Mouse (Mus musculus) forebrain, embryonic 10.5 days (tissue): ENCODE results near the gene Dhx37. TPM values are rescaled to one million over a fixed set of nuclear protein-coding genes. Genes with fewer than 3 reads are reported as not detected.

ENCODE experiments used
- DNase-seq: peaks from one replicate; pipeline ENCODE4 v3.0.0-alpha.2; 2017; ENCODE audit warnings: low spot score; ENCODE audit errors: extremely low spot score
- H3K27ac ChIP-seq: fragments of 300-500 bp; sonication (generic); 2 replicates; pipeline ENCODE4 v1.5.1; 2016; ENCODE audit warnings: mild to moderate bottlenecking
- H3K27me3 ChIP-seq: fragments of 300-500 bp; sonication (generic); 2 replicates; pipeline ENCODE4 v1.6.1; 2016; ENCODE audit warnings: mild to moderate bottlenecking; ENCODE audit not compliant: poor library complexity, severe bottlenecking
- H3K36me3 ChIP-seq: fragments of 300-500 bp; sonication (generic); replicated peaks from 2 replicates; pipeline ENCODE4 v1.6.1; 2016; ENCODE audit warnings: mild to moderate bottlenecking, moderate library complexity
- H3K4me1 ChIP-seq: fragments of 300-500 bp; sonication (generic); 2 replicates; pipeline ENCODE4 v1.6.1; 2016
- H3K4me3 ChIP-seq: fragments of 300-500 bp; sonication (generic); 2 replicates; pipeline ENCODE4 v1.5.1; 2016; ENCODE audit warnings: mild to moderate bottlenecking, moderate library complexity
- H3K9me3 ChIP-seq: fragments of 300-500 bp; sonication (generic); 2 replicates; pipeline ENCODE4 v1.6.1; 2016; ENCODE audit warnings: mild to moderate bottlenecking, moderate library complexity
- WGBS: fragments of 180-500 bp; shearing (Covaris S2); methylation state at CpG from one replicate; pipeline ENCODE4 v1.1.7; 2016; 5-methylcytosine and 5-hydroxymethylcytosine counted together
- microRNA-seq: library from miRNA; unstranded; fragments of <30 nt; microRNA quantifications from one replicate; pipeline ENCODE4, GENCODE M21; 2017
- polyA plus RNA-seq: library from polyadenylated mRNA; unstranded; fragments of >200 nt; fragmentation: Nextera tagmentation; extraction: Ambion mirVana; gene quantifications from 2 replicates; pipeline ENCODE4 v1.2.1, GENCODE M21; 2016

Dhx37 gene
- polyA plus RNA-seq, 1 experiment from 2014 or later = 21.4 TPM

- H3K4me1 ChIP-seq = peaks cover 11% of the 10 kb centered on the region
- no peak overlapping the region for H3K4me3 ChIP-seq
- H3K36me3 ChIP-seq = no peaks in the 10 kb centered on the region
- no peaks in the 10 kb centered on the region; the same call in 1 of the 2 replicates for H3K9me3 ChIP-seq
- 77% methylated on average over 7 of the region's 7 CpGs for WGBS
- H3K27me3 ChIP-seq = no peaks in the 10 kb centered on the region
- DNase-seq = no peak
- H3K27ac ChIP-seq = no peak overlapping the region
Measured at GRCm38 (mm10) chr5:125377214-125377613, 56.7 kb downstream of the Dhx37 start.

- no peak for DNase-seq
- Histone ChIP-seq H3K27me3 (no peaks in the 10 kb centered on the region), H3K9me3 (no peaks in the 10 kb centered on the region; the same call in 1 of the 2 replicates), H3K27ac (no peak overlapping the region), H3K4me3 (no peak overlapping the region), H3K4me1 (peaks cover 11% of the 10 kb centered on the region), H3K36me3 (no peaks in the 10 kb centered on the region)
- WGBS = 94% methylated on average over 2 of the region's 2 CpGs
Measured at GRCm38 (mm10) chr5:125375871-125376270, 58.0 kb downstream of the Dhx37 start.

GRCm38 (mm10) chr5:125372027-125372426, 61.9 kb downstream of the Dhx37 start:
- H3K4me3 ChIP-seq = no peak overlapping the region
- H3K27ac ChIP-seq = no peak overlapping the region
- WGBS = 87% methylated on average over 4 of the region's 4 CpGs
- no peaks in the 10 kb centered on the region for H3K36me3 ChIP-seq
- no peaks in the 10 kb centered on the region for H3K27me3 ChIP-seq
- H3K4me1 ChIP-seq = no peaks in the 10 kb centered on the region
- no peaks in the 10 kb centered on the region; the same call in 1 of the 2 replicates for H3K9me3 ChIP-seq
- no peak for DNase-seq

- H3K4me3 ChIP-seq = no peak overlapping the region
- no peaks in the 10 kb centered on the region for H3K36me3 ChIP-seq
- H3K27me3 ChIP-seq = no peaks in the 10 kb centered on the region
- H3K9me3 ChIP-seq = no peaks in the 10 kb centered on the region; the same call in 1 of the 2 replicates
- DNase-seq = no peak
- no peak overlapping the region for H3K27ac ChIP-seq
- WGBS = 76% methylated on average over 7 of the region's 7 CpGs
- no peaks in the 10 kb centered on the region for H3K4me1 ChIP-seq
Measured at GRCm38 (mm10) chr5:125370950-125371693, 62.8 kb downstream of the Dhx37 start.

GRCm38 (mm10) chr5:125368568-125368967, 65.4 kb downstream of the Dhx37 start:
- Histone ChIP-seq H3K9me3 (no peaks in the 10 kb centered on the region; the same call in 1 of the 2 replicates), H3K4me1 (no peaks in the 10 kb centered on the region), H3K4me3 (no peak overlapping the region), H3K36me3 (no peaks in the 10 kb centered on the region), H3K27me3 (no peaks in the 10 kb centered on the region), H3K27ac (no peak overlapping the region)
- WGBS = 5% methylated on average over 4 of the region's 4 CpGs
- peak; percentile 57 for DNase-seq

GRCm38 (mm10) chr5:125368156-125368555, 65.8 kb downstream of the Dhx37 start:
- H3K4me3 ChIP-seq = no peak overlapping the region
- no peaks in the 10 kb centered on the region for H3K27me3 ChIP-seq
- H3K4me1 ChIP-seq = no peaks in the 10 kb centered on the region
- WGBS = 79% methylated on average over 5 of the region's 5 CpGs
- no peaks in the 10 kb centered on the region for H3K36me3 ChIP-seq
- H3K9me3 ChIP-seq = no peaks in the 10 kb centered on the region
- no peak for DNase-seq
- no peak overlapping the region for H3K27ac ChIP-seq

DNA sequence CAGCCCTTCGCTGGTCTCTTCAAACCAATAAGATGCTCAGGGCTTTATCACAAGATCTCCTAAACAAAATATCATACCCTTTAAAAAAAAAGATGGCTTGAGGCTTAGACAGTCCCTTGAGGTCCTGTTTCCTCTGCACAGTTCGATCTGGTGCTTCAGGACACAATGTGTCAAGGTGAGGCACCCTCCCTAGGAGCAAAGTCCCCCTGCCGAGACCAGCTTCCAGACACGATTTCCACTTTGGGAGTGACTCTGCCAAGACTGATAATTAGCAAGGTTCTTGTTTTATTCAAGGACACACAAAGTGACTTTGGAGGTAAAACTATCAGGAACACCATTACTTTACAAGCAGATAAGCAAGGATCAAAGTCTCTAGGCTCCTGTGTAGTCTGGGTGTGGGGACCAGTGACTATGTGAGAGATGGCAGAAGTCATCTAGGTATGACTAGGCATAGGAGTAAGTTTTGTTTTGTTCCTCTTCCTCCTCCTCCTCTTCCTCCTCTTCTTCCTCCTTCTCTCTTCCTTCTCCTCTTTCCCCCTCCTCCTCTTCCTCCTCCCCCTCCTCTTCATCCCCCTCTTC, 69.0 kb downstream of the Dhx37 start:
- DNase-seq = no peak
- no peaks in the 10 kb centered on the region for H3K27me3 ChIP-seq
- 84% methylated on average over 4 of the region's 4 CpGs for WGBS
- no peak overlapping the region for H3K4me3 ChIP-seq
- H3K27ac ChIP-seq = no peak overlapping the region
- no peaks in the 10 kb centered on the region for H3K9me3 ChIP-seq
- no peaks in the 10 kb centered on the region for H3K36me3 ChIP-seq
- H3K4me1 ChIP-seq = peaks cover 9% of the 10 kb centered on the region

GRCm38 (mm10) chr5:125363894-125364293, 70.0 kb downstream of the Dhx37 start:
- no peaks in the 10 kb centered on the region for H3K36me3 ChIP-seq
- no peaks in the 10 kb centered on the region for H3K27me3 ChIP-seq
- H3K27ac ChIP-seq = no peak overlapping the region
- no peaks in the 10 kb centered on the region for H3K9me3 ChIP-seq
- H3K4me3 ChIP-seq = no peak overlapping the region
- 91% methylated on average over 7 of the region's 7 CpGs for WGBS
- peaks cover 9% of the 10 kb centered on the region for H3K4me1 ChIP-seq
- DNase-seq = no peak

Small RNAs within 50 kb of the gene (microRNA-seq; reads per million reads assigned to microRNA genes)
- gene Gm27551 = not detected

Other genes starting within 250 kb of the Dhx37 start
- 51.3 and 54.5 TPM in 2 replicates for gene Scarb1, start 93.0 kb downstream of the Dhx37 start, polyA plus RNA-seq
- 0.21 and 0.38 TPM in 2 replicates for gene Gm10382, start 44.8 kb downstream of the Dhx37 start, polyA plus RNA-seq
- gene Ubc, start 43.9 kb downstream of the Dhx37 start, polyA plus RNA-seq = 931 and 967 TPM in 2 replicates
- gene Bri3bp, start 7.4 kb upstream of the Dhx37 start, polyA plus RNA-seq = 56.5 and 57.6 TPM in 2 replicates
- gene Aacs, start 41.7 kb upstream of the Dhx37 start, polyA plus RNA-seq = 58.5 and 58.6 TPM in 2 replicates
- gene Tmem132b, start 97.7 kb upstream of the Dhx37 start, polyA plus RNA-seq = 0.20 and 0.27 TPM in 2 replicates